Mouse (Mus musculus): Measurements from ENCODE around the gene Opcml.

DNA sequence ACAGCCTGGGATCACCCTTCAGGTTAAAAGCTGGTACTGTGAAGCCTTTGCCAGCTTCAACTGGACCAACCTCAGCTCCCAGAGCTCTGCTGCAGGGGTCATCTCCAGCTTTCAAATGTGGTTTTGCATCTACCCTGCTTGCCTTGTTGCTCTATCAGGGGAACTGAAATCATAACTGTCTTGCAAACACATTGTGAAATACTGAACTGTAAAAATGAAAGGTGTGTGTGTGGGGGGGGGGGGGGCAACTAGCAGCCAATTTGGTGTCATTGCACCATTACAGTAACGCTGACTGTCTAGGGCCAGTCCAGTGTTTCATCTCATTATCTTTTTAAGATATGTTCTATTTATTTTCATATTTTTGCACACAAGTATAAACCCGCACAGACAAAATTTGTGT, 305.6 kb downstream of the Opcml start:
- no peak for TF ChIP-seq CTCF (IDR thresholded peaks at IDR 0.05; ENCODE audit: control insufficient read depth, insufficient read depth, low read length)
- TF ChIP-seq POLR2A (IDR thresholded peaks at IDR 0.05; ENCODE audit: borderline replicate concordance, control insufficient read depth, low read depth, low read length) = no peak
